Mouse (Mus musculus): ENCODE measurements around the gene Bcorl1. TPM values are rescaled to one million over a fixed set of nuclear protein-coding genes. Genes with fewer than 3 reads are reported as not detected.

Bcorl1 gene
- polyA plus RNA-seq, 1 experiment: 3.7 TPM

DNA sequence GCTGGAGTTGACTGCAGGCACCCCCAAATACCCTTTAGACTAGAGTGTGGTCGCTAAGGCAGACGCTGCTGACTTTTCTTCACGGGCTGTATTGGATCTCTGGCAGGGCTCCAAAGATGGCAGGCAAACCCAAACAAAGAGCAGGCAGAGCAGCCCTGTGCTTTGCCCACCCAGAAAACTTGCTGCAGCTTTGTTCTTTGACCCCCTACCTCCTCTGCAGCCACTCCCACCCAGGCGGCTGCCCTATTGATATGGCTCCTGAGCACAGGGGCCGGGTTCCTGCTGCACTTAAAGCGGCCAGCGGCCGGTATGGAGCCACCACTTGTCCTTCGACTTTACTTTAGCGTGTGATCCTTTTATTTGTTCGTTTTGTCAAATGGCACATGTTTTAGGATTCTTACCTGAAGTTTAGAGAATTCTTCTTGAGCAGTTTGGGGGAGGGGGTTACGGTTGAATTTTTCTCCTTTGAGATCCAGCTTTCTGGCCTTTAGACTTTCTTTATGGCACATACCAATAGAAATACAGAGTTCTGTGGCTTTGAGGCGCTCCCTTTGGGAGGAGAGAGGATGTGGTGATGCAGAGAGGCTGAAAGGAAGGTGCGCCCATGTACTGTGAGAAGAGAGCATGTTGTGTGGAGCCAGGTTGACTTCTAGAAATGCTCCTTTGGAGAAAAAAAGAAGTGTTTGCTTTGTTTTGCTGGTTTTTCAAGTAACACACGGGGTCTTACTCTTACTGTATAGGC is 24.8 kb downstream of the Bcorl1 start:
- no peak overlapping the region for H3ac ChIP-seq (ENCODE audit: control insufficient read depth, insufficient read length, low read depth)
- H3K79me2 ChIP-seq (ENCODE audit: control insufficient read depth, insufficient read depth): no peaks in the 10 kb centered on the region
- H3K79me3 ChIP-seq (ENCODE audit: low read depth): no peaks in the 10 kb centered on the region
- TF ChIP-seq MYOG (IDR thresholded peaks at IDR 0.05; ENCODE audit: control insufficient read depth, extremely low read depth, insufficient read length) (no peak), MYOD1 (IDR thresholded peaks at IDR 0.05; ENCODE audit: control insufficient read depth, insufficient read length, low read depth) (no peak), USF1 (IDR thresholded peaks at IDR 0.05; ENCODE audit: low read depth) (no peak), FOSL1 (IDR thresholded peaks at IDR 0.05; ENCODE audit: insufficient read depth, low read length, poor library complexity, severe bottlenecking) (no peak), CTCF (IDR thresholded peaks at IDR 0.05; ENCODE audit: control insufficient read depth, insufficient read depth, insufficient read length) (no peak), MAX (IDR thresholded peaks at IDR 0.05) (no peak), CEBPB (IDR thresholded peaks at IDR 0.05; ENCODE audit: low read depth) (no peak)
- H3K4me3 ChIP-seq (ENCODE audit: insufficient read depth, poor library complexity, severe bottlenecking): no peak overlapping the region
- H3K36me3 ChIP-seq (ENCODE audit: control insufficient read depth, insufficient read depth): no peaks in the 10 kb centered on the region
- H3K27me3 ChIP-seq (ENCODE audit: control insufficient read depth, insufficient read depth, insufficient read length): no peaks in the 10 kb centered on the region

DNA sequence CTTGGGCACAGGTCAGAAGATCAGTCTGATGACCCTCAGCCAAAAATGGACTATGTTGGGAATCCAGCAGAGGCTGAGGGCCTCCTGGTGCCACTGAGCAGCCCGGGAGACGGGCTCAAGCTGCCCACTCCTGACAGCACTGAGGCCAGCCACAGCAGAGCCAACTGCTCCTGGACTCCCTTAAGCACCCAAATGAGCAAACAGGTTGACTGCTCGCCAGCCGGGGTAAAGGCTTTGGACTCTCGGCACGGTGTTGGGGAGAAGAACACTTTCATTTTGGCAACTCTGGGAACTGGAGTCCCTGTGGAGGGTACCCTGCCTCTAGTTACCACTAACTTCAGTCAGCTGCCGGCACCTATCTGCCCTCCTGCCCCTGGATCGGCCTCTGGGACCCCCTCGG is 26.7 kb downstream of the Bcorl1 start:
- no peaks in the 10 kb centered on the region for H3K79me3 ChIP-seq (ENCODE audit: low read depth)
- H3K27me3 ChIP-seq (ENCODE audit: control insufficient read depth, insufficient read depth, insufficient read length): no peaks in the 10 kb centered on the region
- no peak for TF ChIP-seq CEBPB (IDR thresholded peaks at IDR 0.05; ENCODE audit: low read depth)
- TF ChIP-seq CTCF (IDR thresholded peaks at IDR 0.05; ENCODE audit: control insufficient read depth, insufficient read depth, insufficient read length): no peak
- TF ChIP-seq MAX (IDR thresholded peaks at IDR 0.05): no peak
- TF ChIP-seq FOSL1 (IDR thresholded peaks at IDR 0.05; ENCODE audit: insufficient read depth, low read length, poor library complexity, severe bottlenecking): no peak
- TF ChIP-seq USF1 (IDR thresholded peaks at IDR 0.05; ENCODE audit: low read depth): no peak
- no peak for TF ChIP-seq MYOG (IDR thresholded peaks at IDR 0.05; ENCODE audit: control insufficient read depth, extremely low read depth, insufficient read length)
- TF ChIP-seq MYOD1 (IDR thresholded peaks at IDR 0.05; ENCODE audit: control insufficient read depth, insufficient read length, low read depth): no peak
- H3K79me2 ChIP-seq (ENCODE audit: control insufficient read depth, insufficient read depth): no peaks in the 10 kb centered on the region
- no peak overlapping the region for H3ac ChIP-seq (ENCODE audit: control insufficient read depth, insufficient read length, low read depth)
- H3K4me3 ChIP-seq (ENCODE audit: insufficient read depth, poor library complexity, severe bottlenecking): no peak overlapping the region
- no peaks in the 10 kb centered on the region for H3K36me3 ChIP-seq (ENCODE audit: control insufficient read depth, insufficient read depth)

DNA sequence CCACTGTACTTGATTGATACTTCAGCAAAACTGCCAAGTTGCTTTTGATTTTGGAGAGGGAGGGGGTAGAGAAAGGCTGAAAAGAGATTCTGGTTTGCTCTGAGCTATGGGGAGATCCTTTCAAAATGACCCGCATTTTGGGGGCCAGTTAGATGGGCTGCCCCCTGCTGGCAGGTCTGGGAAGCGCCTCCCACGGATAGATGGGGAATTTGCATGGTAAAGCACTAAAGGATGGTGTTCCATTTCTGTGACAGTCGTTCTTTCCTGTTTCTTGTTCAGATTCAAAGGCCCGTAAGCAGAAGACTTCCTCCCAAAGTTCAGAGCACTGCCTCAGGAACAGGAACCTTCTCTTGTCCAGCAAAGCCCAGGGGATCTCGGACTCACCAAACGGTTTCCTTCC is 42.5 kb downstream of the Bcorl1 start:
- Histone ChIP-seq H3K79me3 (ENCODE audit: low read depth) (no peaks in the 10 kb centered on the region), H3K27me3 (ENCODE audit: control insufficient read depth, insufficient read depth, insufficient read length) (no peaks in the 10 kb centered on the region), H3K4me3 (ENCODE audit: insufficient read depth, poor library complexity, severe bottlenecking) (no peak overlapping the region), H3ac (ENCODE audit: control insufficient read depth, insufficient read length, low read depth) (no peak overlapping the region), H3K79me2 (ENCODE audit: control insufficient read depth, insufficient read depth) (no peaks in the 10 kb centered on the region), H3K36me3 (ENCODE audit: control insufficient read depth, insufficient read depth) (peaks cover 9% of the 10 kb centered on the region)
- TF ChIP-seq CTCF (IDR thresholded peaks at IDR 0.05; ENCODE audit: control insufficient read depth, insufficient read depth, insufficient read length): peak; percentile 15
- TF ChIP-seq CEBPB (IDR thresholded peaks at IDR 0.05; ENCODE audit: low read depth): no peak
- no peak for TF ChIP-seq MYOG (IDR thresholded peaks at IDR 0.05; ENCODE audit: control insufficient read depth, extremely low read depth, insufficient read length)
- no peak for TF ChIP-seq MYOD1 (IDR thresholded peaks at IDR 0.05; ENCODE audit: control insufficient read depth, insufficient read length, low read depth)
- no peak for TF ChIP-seq FOSL1 (IDR thresholded peaks at IDR 0.05; ENCODE audit: insufficient read depth, low read length, poor library complexity, severe bottlenecking)
- TF ChIP-seq USF1 (IDR thresholded peaks at IDR 0.05; ENCODE audit: low read depth): no peak

DNA sequence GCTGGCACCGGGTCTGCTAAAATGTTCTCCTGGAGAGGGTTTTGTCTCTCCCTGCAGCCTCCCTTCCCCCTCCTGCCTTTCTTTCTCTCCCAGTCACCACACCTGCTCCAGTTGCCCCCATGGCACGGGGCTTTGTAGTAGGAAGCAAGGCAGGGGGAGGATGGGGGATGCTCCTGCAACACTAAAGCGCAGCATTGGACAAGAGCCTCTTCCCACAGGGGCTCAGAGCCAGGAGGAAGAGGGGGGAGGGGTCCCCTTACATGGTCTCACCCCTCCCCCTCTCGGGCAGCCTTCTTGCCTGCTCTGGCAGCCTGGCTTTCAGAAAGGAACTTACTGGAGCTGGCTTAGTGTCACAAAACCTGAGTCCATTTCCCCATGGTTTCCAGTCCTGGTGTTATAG is 44.8 kb downstream of the Bcorl1 start:
- no peak overlapping the region for H3K4me3 ChIP-seq (ENCODE audit: insufficient read depth, poor library complexity, severe bottlenecking)
- no peaks in the 10 kb centered on the region for H3K79me2 ChIP-seq (ENCODE audit: control insufficient read depth, insufficient read depth)
- no peaks in the 10 kb centered on the region for H3K79me3 ChIP-seq (ENCODE audit: low read depth)
- no peak for TF ChIP-seq MAX (IDR thresholded peaks at IDR 0.05)
- no peak for TF ChIP-seq MYOD1 (IDR thresholded peaks at IDR 0.05; ENCODE audit: control insufficient read depth, insufficient read length, low read depth)
- TF ChIP-seq FOSL1 (IDR thresholded peaks at IDR 0.05; ENCODE audit: insufficient read depth, low read length, poor library complexity, severe bottlenecking): no peak
- no peak for TF ChIP-seq CEBPB (IDR thresholded peaks at IDR 0.05; ENCODE audit: low read depth)
- TF ChIP-seq USF1 (IDR thresholded peaks at IDR 0.05; ENCODE audit: low read depth): no peak
- no peak for TF ChIP-seq MYOG (IDR thresholded peaks at IDR 0.05; ENCODE audit: control insufficient read depth, extremely low read depth, insufficient read length)
- no peak for TF ChIP-seq CTCF (IDR thresholded peaks at IDR 0.05; ENCODE audit: control insufficient read depth, insufficient read depth, insufficient read length)
- H3K27me3 ChIP-seq (ENCODE audit: control insufficient read depth, insufficient read depth, insufficient read length): no peaks in the 10 kb centered on the region
- no peak overlapping the region for H3ac ChIP-seq (ENCODE audit: control insufficient read depth, insufficient read length, low read depth)
- peaks cover 9% of the 10 kb centered on the region for H3K36me3 ChIP-seq (ENCODE audit: control insufficient read depth, insufficient read depth)

DNA sequence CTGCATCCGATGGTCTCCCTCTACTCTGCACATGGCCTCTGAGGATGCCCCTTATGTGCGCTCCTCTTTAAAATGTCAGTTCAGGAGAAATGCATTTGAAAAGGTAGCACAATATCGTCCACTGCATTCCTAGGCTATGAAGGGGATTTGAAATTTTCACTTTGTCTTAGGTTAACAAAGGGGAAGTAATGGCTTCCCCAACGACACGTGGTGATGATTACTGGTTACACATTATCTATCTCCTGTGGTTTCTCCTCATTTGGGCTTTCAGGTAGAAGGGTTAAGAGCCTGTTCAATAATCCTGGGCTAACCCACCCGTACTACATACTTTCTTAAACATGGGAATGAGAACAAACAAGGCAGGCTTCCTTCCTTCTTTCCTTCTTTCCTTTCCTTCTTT is 48.2 kb downstream of the Bcorl1 start:
- H3K4me3 ChIP-seq (ENCODE audit: insufficient read depth, poor library complexity, severe bottlenecking): no peak overlapping the region
- peaks cover 15% of the 10 kb centered on the region for H3K36me3 ChIP-seq (ENCODE audit: control insufficient read depth, insufficient read depth)
- H3K79me2 ChIP-seq (ENCODE audit: control insufficient read depth, insufficient read depth): no peaks in the 10 kb centered on the region
- H3K27me3 ChIP-seq (ENCODE audit: control insufficient read depth, insufficient read depth, insufficient read length): no peaks in the 10 kb centered on the region
- no peak overlapping the region for H3ac ChIP-seq (ENCODE audit: control insufficient read depth, insufficient read length, low read depth)
- no peak for TF ChIP-seq MAX (IDR thresholded peaks at IDR 0.05)
- TF ChIP-seq CEBPB (IDR thresholded peaks at IDR 0.05; ENCODE audit: low read depth): no peak
- no peak for TF ChIP-seq USF1 (IDR thresholded peaks at IDR 0.05; ENCODE audit: low read depth)
- no peaks in the 10 kb centered on the region for H3K79me3 ChIP-seq (ENCODE audit: low read depth)

DNA sequence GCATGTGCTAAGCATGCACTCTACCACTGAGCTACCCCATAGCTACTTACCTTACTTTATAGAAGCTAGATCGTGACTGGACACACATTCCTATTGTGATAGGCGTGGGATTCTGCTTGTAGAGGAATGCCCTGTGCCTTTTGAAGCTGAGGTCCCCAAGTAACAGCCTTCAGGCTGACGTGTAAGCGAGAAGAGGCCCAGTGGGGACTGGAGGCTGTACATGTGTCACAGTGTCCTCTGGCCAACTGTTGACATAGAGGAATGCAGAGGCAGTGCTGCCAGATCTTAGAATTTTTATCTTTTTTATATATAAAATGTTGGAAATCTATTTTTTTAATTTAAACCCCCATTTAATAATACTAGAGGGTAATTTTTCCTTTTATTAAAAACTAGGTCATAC is 58.8 kb downstream of the Bcorl1 start:
- no peak for TF ChIP-seq USF1 (IDR thresholded peaks at IDR 0.05; ENCODE audit: low read depth)
- TF ChIP-seq MYOG (IDR thresholded peaks at IDR 0.05; ENCODE audit: control insufficient read depth, extremely low read depth, insufficient read length): no peak
- no peak for TF ChIP-seq FOSL1 (IDR thresholded peaks at IDR 0.05; ENCODE audit: insufficient read depth, low read length, poor library complexity, severe bottlenecking)
- Histone ChIP-seq H3ac (ENCODE audit: control insufficient read depth, insufficient read length, low read depth) (no peak overlapping the region), H3K36me3 (ENCODE audit: control insufficient read depth, insufficient read depth) (peaks cover 6% of the 10 kb centered on the region)

More for the DNA sequence above, 58.8 kb downstream of the Bcorl1 start:
- no peaks in the 10 kb centered on the region for H3K79me3 ChIP-seq (ENCODE audit: low read depth)
- no peaks in the 10 kb centered on the region for H3K27me3 ChIP-seq (ENCODE audit: control insufficient read depth, insufficient read depth, insufficient read length)
- H3K79me2 ChIP-seq (ENCODE audit: control insufficient read depth, insufficient read depth): no peaks in the 10 kb centered on the region
- H3K4me3 ChIP-seq (ENCODE audit: insufficient read depth, poor library complexity, severe bottlenecking): no peak overlapping the region

Measured in C2C12 (cell line).